Mouse (Mus musculus): Measurements from ENCODE around the gene Epb41l3. TPM values are rescaled to one million over a fixed set of nuclear protein-coding genes. Genes with fewer than 3 reads are reported as not detected.
A peak's percentile ranks its signal among the peaks of the same experiment; 100 is the strongest.

Gene Epb41l3
- polyA plus RNA-seq, 1 experiment = 41.4 TPM

DNA sequence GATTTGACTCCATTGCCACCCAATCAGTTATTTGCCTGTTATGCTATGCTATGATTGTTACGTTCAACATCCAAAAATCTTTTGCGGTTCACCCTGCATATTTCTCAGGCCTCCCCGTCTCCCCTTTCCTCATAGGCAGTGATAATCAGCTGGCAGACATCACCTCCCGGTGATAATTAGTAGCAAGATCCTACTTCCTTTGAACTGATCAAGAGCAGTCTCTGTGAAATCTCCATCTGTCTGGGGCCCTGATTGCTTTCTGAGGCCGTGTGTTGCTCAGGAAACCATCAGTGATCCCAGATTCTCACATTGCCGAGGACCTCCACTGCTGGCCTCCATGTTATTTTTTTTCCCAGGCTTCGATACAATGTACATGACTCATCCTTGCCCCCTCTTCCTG, 22.5 kb downstream of the Epb41l3 start:
- TF ChIP-seq MYOD1 (IDR thresholded peaks at IDR 0.05; ENCODE audit: control insufficient read depth, insufficient read length, low read depth) (no peak), CEBPB (IDR thresholded peaks at IDR 0.05; ENCODE audit: low read depth) (no peak), CTCF (IDR thresholded peaks at IDR 0.05; ENCODE audit: control insufficient read depth, insufficient read depth, insufficient read length) (no peak), MYOG (IDR thresholded peaks at IDR 0.05; ENCODE audit: control insufficient read depth, extremely low read depth, insufficient read length) (no peak), MAX (IDR thresholded peaks at IDR 0.05) (no peak), USF1 (IDR thresholded peaks at IDR 0.05; ENCODE audit: low read depth) (no peak), FOSL1 (IDR thresholded peaks at IDR 0.05; ENCODE audit: insufficient read depth, low read length, poor library complexity, severe bottlenecking) (no peak)
- Histone ChIP-seq H3K36me3 (ENCODE audit: control insufficient read depth, insufficient read depth) (no peaks in the 10 kb centered on the region), H3K4me3 (ENCODE audit: insufficient read depth, poor library complexity, severe bottlenecking) (no peak overlapping the region), H3K27me3 (ENCODE audit: control insufficient read depth, insufficient read depth, insufficient read length) (no peaks in the 10 kb centered on the region), H3ac (ENCODE audit: control insufficient read depth, insufficient read length, low read depth) (no peak overlapping the region), H3K79me3 (ENCODE audit: low read depth) (no peaks in the 10 kb centered on the region), H3K79me2 (ENCODE audit: control insufficient read depth, insufficient read depth) (no peaks in the 10 kb centered on the region)

DNA sequence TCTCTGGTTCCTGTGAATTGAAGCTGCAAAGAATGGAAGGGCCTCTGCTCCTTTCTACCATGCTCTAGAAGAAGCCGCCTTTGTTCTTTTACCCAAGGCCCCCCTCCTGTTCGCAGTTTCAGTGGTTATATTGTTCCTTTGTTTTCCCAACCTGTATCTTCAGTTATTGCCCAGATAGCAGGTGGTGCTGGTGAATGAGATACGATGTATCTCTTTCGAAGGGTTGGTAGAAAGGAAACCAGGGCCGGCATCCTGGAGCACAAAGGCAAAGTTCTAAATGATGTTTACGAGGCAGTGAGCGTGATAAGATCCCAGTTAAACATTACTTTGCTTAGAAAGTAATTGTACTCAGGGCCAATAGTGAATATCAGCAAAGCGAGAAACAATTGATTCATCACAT, 27.8 kb downstream of the Epb41l3 start:
- H3K79me2 ChIP-seq (ENCODE audit: control insufficient read depth, insufficient read depth) = no peaks in the 10 kb centered on the region
- no peak for TF ChIP-seq MAX (IDR thresholded peaks at IDR 0.05)
- TF ChIP-seq CEBPB (IDR thresholded peaks at IDR 0.05; ENCODE audit: low read depth) = no peak
- no peak for TF ChIP-seq USF1 (IDR thresholded peaks at IDR 0.05; ENCODE audit: low read depth)
- TF ChIP-seq MYOG (IDR thresholded peaks at IDR 0.05; ENCODE audit: control insufficient read depth, extremely low read depth, insufficient read length) = no peak
- TF ChIP-seq MYOD1 (IDR thresholded peaks at IDR 0.05; ENCODE audit: control insufficient read depth, insufficient read length, low read depth) = no peak
- TF ChIP-seq CTCF (IDR thresholded peaks at IDR 0.05; ENCODE audit: control insufficient read depth, insufficient read depth, insufficient read length) = no peak
- TF ChIP-seq FOSL1 (IDR thresholded peaks at IDR 0.05; ENCODE audit: insufficient read depth, low read length, poor library complexity, severe bottlenecking) = no peak
- no peak overlapping the region for H3K4me3 ChIP-seq (ENCODE audit: insufficient read depth, poor library complexity, severe bottlenecking)
- no peak overlapping the region for H3ac ChIP-seq (ENCODE audit: control insufficient read depth, insufficient read length, low read depth)
- no peaks in the 10 kb centered on the region for H3K27me3 ChIP-seq (ENCODE audit: control insufficient read depth, insufficient read depth, insufficient read length)
- H3K79me3 ChIP-seq (ENCODE audit: low read depth) = no peaks in the 10 kb centered on the region
- H3K36me3 ChIP-seq (ENCODE audit: control insufficient read depth, insufficient read depth) = no peaks in the 10 kb centered on the region

DNA sequence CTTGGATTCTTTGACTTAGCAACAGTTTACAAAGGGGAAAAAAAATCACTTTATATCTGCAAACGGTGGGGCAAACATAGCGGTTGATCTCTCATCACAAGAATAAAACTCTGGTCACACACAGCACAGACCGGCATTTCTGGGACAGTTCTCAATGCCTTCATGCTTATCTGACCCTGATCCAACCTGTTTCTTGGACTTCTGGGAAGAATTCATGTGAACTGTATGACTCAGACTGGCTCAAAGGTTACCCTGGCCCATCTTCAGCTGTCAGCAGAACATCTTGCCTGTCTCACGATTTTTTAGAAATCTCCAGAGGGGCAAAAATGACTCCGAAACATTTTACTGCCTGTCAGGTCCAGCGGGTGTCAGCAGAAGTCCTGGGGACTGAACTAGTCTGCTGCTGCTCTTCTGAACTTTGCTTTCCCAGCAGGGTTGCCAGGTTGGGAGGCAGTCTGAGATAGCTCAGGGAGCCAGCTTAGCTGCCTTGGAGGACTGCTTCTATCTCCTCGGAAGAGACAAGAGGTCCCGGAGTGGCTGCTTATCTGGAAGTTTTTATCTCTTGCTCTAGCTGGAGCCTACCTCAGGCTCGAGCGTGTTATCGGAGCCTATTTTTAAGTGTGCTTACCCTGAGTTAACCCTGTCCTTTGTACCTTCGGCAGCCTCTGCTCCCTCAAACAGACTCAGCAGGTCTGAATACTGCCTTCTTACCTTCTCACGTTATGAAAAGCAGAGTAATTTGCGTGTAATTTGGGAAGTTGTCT, 29.7 kb downstream of the Epb41l3 start:
- no peak overlapping the region for H3K4me3 ChIP-seq (ENCODE audit: insufficient read depth, poor library complexity, severe bottlenecking)
- H3ac ChIP-seq (ENCODE audit: control insufficient read depth, insufficient read length, low read depth) = no peak overlapping the region
- H3K36me3 ChIP-seq (ENCODE audit: control insufficient read depth, insufficient read depth) = no peaks in the 10 kb centered on the region
- H3K79me2 ChIP-seq (ENCODE audit: control insufficient read depth, insufficient read depth) = no peaks in the 10 kb centered on the region
- no peaks in the 10 kb centered on the region for H3K79me3 ChIP-seq (ENCODE audit: low read depth)
- no peaks in the 10 kb centered on the region for H3K27me3 ChIP-seq (ENCODE audit: control insufficient read depth, insufficient read depth, insufficient read length)
- TF ChIP-seq MYOD1 (IDR thresholded peaks at IDR 0.05; ENCODE audit: control insufficient read depth, insufficient read length, low read depth) (no peak), MAX (IDR thresholded peaks at IDR 0.05) (no peak), CTCF (IDR thresholded peaks at IDR 0.05; ENCODE audit: control insufficient read depth, insufficient read depth, insufficient read length) (no peak), MYOG (IDR thresholded peaks at IDR 0.05; ENCODE audit: control insufficient read depth, extremely low read depth, insufficient read length) (no peak), FOSL1 (IDR thresholded peaks at IDR 0.05; ENCODE audit: insufficient read depth, low read length, poor library complexity, severe bottlenecking) (no peak)

GRCm38 (mm10) chr17:69105799-69106401, 30.4 kb downstream of the Epb41l3 start:
- Histone ChIP-seq H3K36me3 (ENCODE audit: control insufficient read depth, insufficient read depth) (no peaks in the 10 kb centered on the region), H3K4me3 (ENCODE audit: insufficient read depth, poor library complexity, severe bottlenecking) (no peak overlapping the region), H3K79me3 (ENCODE audit: low read depth) (no peaks in the 10 kb centered on the region), H3ac (ENCODE audit: control insufficient read depth, insufficient read length, low read depth) (no peak overlapping the region), H3K27me3 (ENCODE audit: control insufficient read depth, insufficient read depth, insufficient read length) (no peaks in the 10 kb centered on the region), H3K79me2 (ENCODE audit: control insufficient read depth, insufficient read depth) (no peaks in the 10 kb centered on the region)
- no peak for TF ChIP-seq USF1 (IDR thresholded peaks at IDR 0.05; ENCODE audit: low read depth)
- TF ChIP-seq CTCF (IDR thresholded peaks at IDR 0.05; ENCODE audit: control insufficient read depth, insufficient read depth, insufficient read length) = no peak
- no peak for TF ChIP-seq MYOD1 (IDR thresholded peaks at IDR 0.05; ENCODE audit: control insufficient read depth, insufficient read length, low read depth)
- TF ChIP-seq MYOG (IDR thresholded peaks at IDR 0.05; ENCODE audit: control insufficient read depth, extremely low read depth, insufficient read length) = no peak
- TF ChIP-seq MAX (IDR thresholded peaks at IDR 0.05) = no peak
- no peak for TF ChIP-seq FOSL1 (IDR thresholded peaks at IDR 0.05; ENCODE audit: insufficient read depth, low read length, poor library complexity, severe bottlenecking)
- TF ChIP-seq CEBPB (IDR thresholded peaks at IDR 0.05; ENCODE audit: low read depth) = no peak

DNA sequence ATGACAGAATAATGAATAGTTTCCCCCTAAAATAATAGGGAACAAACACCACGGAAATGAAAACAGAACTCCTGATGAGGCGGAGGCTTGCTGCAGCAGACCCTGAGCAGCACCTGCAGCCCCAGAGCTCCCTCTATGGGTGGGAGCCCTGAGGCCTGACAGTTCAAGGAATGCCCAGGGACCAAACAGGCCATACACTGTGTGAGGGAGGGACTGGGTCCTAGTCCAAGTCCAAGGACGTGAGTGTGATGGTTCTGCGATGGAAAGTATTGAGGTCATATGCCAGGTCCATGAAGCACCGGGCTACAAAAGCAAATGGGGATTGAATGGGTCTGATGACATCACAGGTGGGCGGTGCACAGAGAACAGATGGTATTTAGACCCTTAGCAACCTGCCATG, 33.7 kb downstream of the Epb41l3 start:
- Histone ChIP-seq H3K36me3 (ENCODE audit: control insufficient read depth, insufficient read depth) (no peaks in the 10 kb centered on the region), H3K79me3 (ENCODE audit: low read depth) (no peaks in the 10 kb centered on the region), H3K27me3 (ENCODE audit: control insufficient read depth, insufficient read depth, insufficient read length) (no peaks in the 10 kb centered on the region), H3ac (ENCODE audit: control insufficient read depth, insufficient read length, low read depth) (no peak overlapping the region), H3K79me2 (ENCODE audit: control insufficient read depth, insufficient read depth) (no peaks in the 10 kb centered on the region), H3K4me3 (ENCODE audit: insufficient read depth, poor library complexity, severe bottlenecking) (no peak overlapping the region)
- TF ChIP-seq MYOG (IDR thresholded peaks at IDR 0.05; ENCODE audit: control insufficient read depth, extremely low read depth, insufficient read length) (no peak), CEBPB (IDR thresholded peaks at IDR 0.05; ENCODE audit: low read depth) (no peak), MAX (IDR thresholded peaks at IDR 0.05) (no peak), FOSL1 (IDR thresholded peaks at IDR 0.05; ENCODE audit: insufficient read depth, low read length, poor library complexity, severe bottlenecking) (no peak), CTCF (IDR thresholded peaks at IDR 0.05; ENCODE audit: control insufficient read depth, insufficient read depth, insufficient read length) (peak; percentile 18), USF1 (IDR thresholded peaks at IDR 0.05; ENCODE audit: low read depth) (no peak), MYOD1 (IDR thresholded peaks at IDR 0.05; ENCODE audit: control insufficient read depth, insufficient read length, low read depth) (peak; percentile 32)

All from C2C12 (cell line).